Mouse (Mus musculus): ENCODE measurements around the gene Mtcl1. TPM values are rescaled to one million over a fixed set of nuclear protein-coding genes. Genes with fewer than 3 reads are reported as not detected.

The Mtcl1 gene
- polyA plus RNA-seq, 1 experiment = not detected

- Histone ChIP-seq H3K4me1 (no peaks in the 10 kb centered on the region), H3K9me3 (peaks cover 57% of the 10 kb centered on the region), H3K27me3 (replicated peaks) (no peaks in the 10 kb centered on the region), H3K4me3 (replicated peaks) (no peak overlapping the region), H3K36me3 (replicated peaks; ENCODE audit: low read length) (no peaks in the 10 kb centered on the region)
- TF ChIP-seq GATA1 (IDR thresholded peaks at IDR 0.05; ENCODE audit: borderline replicate concordance, low read length) = no peak
- no peak for TF ChIP-seq FLI1 (IDR thresholded peaks at IDR 0.05; ENCODE audit: low read length)
Observed at GRCm38 (mm10) chr17:66337929-66338328, 111.6 kb downstream of the Mtcl1 start.

GRCm38 (mm10) chr17:66335568-66335967 lies 114.0 kb downstream of the Mtcl1 start:
- Histone ChIP-seq H3K9me3 (peaks cover 53% of the 10 kb centered on the region), H3K4me1 (no peaks in the 10 kb centered on the region), H3K36me3 (replicated peaks; ENCODE audit: low read length) (no peaks in the 10 kb centered on the region), H3K4me3 (replicated peaks) (no peak overlapping the region), H3K27me3 (replicated peaks) (no peaks in the 10 kb centered on the region)
- TF ChIP-seq GATA1 (IDR thresholded peaks at IDR 0.05; ENCODE audit: borderline replicate concordance, low read length) (no peak), FLI1 (IDR thresholded peaks at IDR 0.05; ENCODE audit: low read length) (no peak)

GRCm38 (mm10) chr17:66334894-66335293 lies 114.7 kb downstream of the Mtcl1 start:
- TF ChIP-seq GATA1 (IDR thresholded peaks at IDR 0.05; ENCODE audit: borderline replicate concordance, low read length) (no peak), FLI1 (IDR thresholded peaks at IDR 0.05; ENCODE audit: low read length) (no peak)
- Histone ChIP-seq H3K27me3 (replicated peaks) (no peaks in the 10 kb centered on the region), H3K36me3 (replicated peaks; ENCODE audit: low read length) (no peaks in the 10 kb centered on the region), H3K4me1 (no peaks in the 10 kb centered on the region), H3K9me3 (peaks cover 51% of the 10 kb centered on the region), H3K4me3 (replicated peaks) (no peak overlapping the region)

- no peaks in the 10 kb centered on the region for H3K4me1 ChIP-seq
- H3K27me3 ChIP-seq (replicated peaks) = no peaks in the 10 kb centered on the region
- no peak overlapping the region for H3K4me3 ChIP-seq (replicated peaks)
- TF ChIP-seq FLI1 (IDR thresholded peaks at IDR 0.05; ENCODE audit: low read length) (no peak), GATA1 (IDR thresholded peaks at IDR 0.05; ENCODE audit: borderline replicate concordance, low read length) (no peak)
- no peaks in the 10 kb centered on the region for H3K36me3 ChIP-seq (replicated peaks; ENCODE audit: low read length)
- H3K9me3 ChIP-seq = peaks cover 57% of the 10 kb centered on the region
Observed at GRCm38 (mm10) chr17:66331207-66331606, 118.3 kb downstream of the Mtcl1 start.

- peaks cover 51% of the 10 kb centered on the region for H3K9me3 ChIP-seq
- H3K36me3 ChIP-seq (replicated peaks; ENCODE audit: low read length) = no peaks in the 10 kb centered on the region
- TF ChIP-seq GATA1 (IDR thresholded peaks at IDR 0.05; ENCODE audit: borderline replicate concordance, low read length) (no peak), FLI1 (IDR thresholded peaks at IDR 0.05; ENCODE audit: low read length) (no peak)
- H3K4me3 ChIP-seq (replicated peaks) = no peak overlapping the region
- H3K27me3 ChIP-seq (replicated peaks) = no peaks in the 10 kb centered on the region
- no peaks in the 10 kb centered on the region for H3K4me1 ChIP-seq
Observed at GRCm38 (mm10) chr17:66326552-66327045, 123.0 kb downstream of the Mtcl1 start.

GRCm38 (mm10) chr17:66326204-66326545 lies 123.4 kb downstream of the Mtcl1 start:
- TF ChIP-seq GATA1 (IDR thresholded peaks at IDR 0.05; ENCODE audit: borderline replicate concordance, low read length) (no peak), FLI1 (IDR thresholded peaks at IDR 0.05; ENCODE audit: low read length) (no peak)
- peaks cover 47% of the 10 kb centered on the region for H3K9me3 ChIP-seq
- H3K4me3 ChIP-seq (replicated peaks) = no peak overlapping the region
- H3K4me1 ChIP-seq = no peaks in the 10 kb centered on the region
- no peaks in the 10 kb centered on the region for H3K27me3 ChIP-seq (replicated peaks)
- no peaks in the 10 kb centered on the region for H3K36me3 ChIP-seq (replicated peaks; ENCODE audit: low read length)

GRCm38 (mm10) chr17:66325440-66326203 lies 123.9 kb downstream of the Mtcl1 start:
- no peak for TF ChIP-seq GATA1 (IDR thresholded peaks at IDR 0.05; ENCODE audit: borderline replicate concordance, low read length)
- no peak for TF ChIP-seq FLI1 (IDR thresholded peaks at IDR 0.05; ENCODE audit: low read length)
- H3K9me3 ChIP-seq = peaks cover 44% of the 10 kb centered on the region
- H3K4me3 ChIP-seq (replicated peaks) = peak overlapping the region; percentile 72

GRCm38 (mm10) chr17:66324836-66325235 lies 124.7 kb downstream of the Mtcl1 start:
- Histone ChIP-seq H3K27me3 (replicated peaks) (no peaks in the 10 kb centered on the region), H3K9me3 (peaks cover 41% of the 10 kb centered on the region), H3K4me3 (replicated peaks) (no peak overlapping the region), H3K36me3 (replicated peaks; ENCODE audit: low read length) (no peaks in the 10 kb centered on the region), H3K4me1 (no peaks in the 10 kb centered on the region)
- TF ChIP-seq GATA1 (IDR thresholded peaks at IDR 0.05; ENCODE audit: borderline replicate concordance, low read length) (no peak), FLI1 (IDR thresholded peaks at IDR 0.05; ENCODE audit: low read length) (no peak)

More at GRCm38 (mm10) chr17:66325440-66326203, 123.9 kb downstream of the Mtcl1 start:
- Histone ChIP-seq H3K4me1 (no peaks in the 10 kb centered on the region), H3K27me3 (replicated peaks) (no peaks in the 10 kb centered on the region), H3K36me3 (replicated peaks; ENCODE audit: low read length) (no peaks in the 10 kb centered on the region)

GRCm38 (mm10) chr17:66322646-66323255 lies 126.8 kb downstream of the Mtcl1 start:
- peaks cover 27% of the 10 kb centered on the region for H3K9me3 ChIP-seq
- TF ChIP-seq GATA1 (IDR thresholded peaks at IDR 0.05; ENCODE audit: borderline replicate concordance, low read length) = no peak
- TF ChIP-seq FLI1 (IDR thresholded peaks at IDR 0.05; ENCODE audit: low read length) = no peak

GRCm38 (mm10) chr17:66321933-66322332 lies 127.6 kb downstream of the Mtcl1 start:
- no peaks in the 10 kb centered on the region for H3K4me1 ChIP-seq
- peaks cover 21% of the 10 kb centered on the region for H3K9me3 ChIP-seq
- H3K27me3 ChIP-seq (replicated peaks) = no peaks in the 10 kb centered on the region
- TF ChIP-seq FLI1 (IDR thresholded peaks at IDR 0.05; ENCODE audit: low read length) = no peak
- no peak for TF ChIP-seq GATA1 (IDR thresholded peaks at IDR 0.05; ENCODE audit: borderline replicate concordance, low read length)
- H3K4me3 ChIP-seq (replicated peaks) = no peak overlapping the region
- no peaks in the 10 kb centered on the region for H3K36me3 ChIP-seq (replicated peaks; ENCODE audit: low read length)

More at GRCm38 (mm10) chr17:66322646-66323255, 126.8 kb downstream of the Mtcl1 start:
- Histone ChIP-seq H3K27me3 (replicated peaks) (no peaks in the 10 kb centered on the region), H3K36me3 (replicated peaks; ENCODE audit: low read length) (no peaks in the 10 kb centered on the region), H3K4me1 (no peaks in the 10 kb centered on the region), H3K4me3 (replicated peaks) (no peak overlapping the region)
